In genomic region chr11:87712188-87712587, GRCm38 (mm10) we compare ENCODE assay signal across 27 mouse cellular contexts. TPM values are rescaled to one million over a fixed set of nuclear protein-coding genes. Genes with fewer than 3 reads are reported as not detected.
DNase-seq lines count a peak whose midpoint lies in the region; ATAC-seq lines count a peak whose summit lies in the region.
"Had no signal": no experiment of that assay in that cellular context is flagged by ENCODE, and none has a peak within 500 bp of the region (broad histone marks: within the 10 kb centered on the region; RNA-seq: fewer than 3 reads in every experiment).

No protein-coding gene starts in this region.

- no peak overlapping the region for H3K4me2 ChIP-seq in liver, embryonic 13.5 days
- H3K4me2 ChIP-seq: embryonic facial prominence, embryonic 12.5 days; embryonic facial prominence, embryonic 15.5 days; heart, embryonic 13.5 days; hindbrain, embryonic 14.5 days had no signal

- H3K9me3 ChIP-seq in megakaryocyte, embryonic 14.5 days, result peaks cover 6% of the 10 kb centered on the region
- no peaks in the 10 kb centered on the region for H3K9me3 ChIP-seq in liver, embryonic 13.5 days (replicated peaks)
- no peaks in the 10 kb centered on the region for H3K9me3 ChIP-seq in heart, embryonic 10.5 days
- H3K9me3 ChIP-seq: embryonic facial prominence, embryonic 12.5 days; embryonic facial prominence, embryonic 15.5 days; heart, embryonic 13.5 days had no signal

- H3K9ac ChIP-seq in liver, embryonic 13.5 days, result peak overlapping the region; percentile 23; the same call in 1 of the 2 replicates
- H3K9ac ChIP-seq: embryonic facial prominence, embryonic 12.5 days; embryonic facial prominence, embryonic 15.5 days; forebrain, postnatal 0 days; heart, embryonic 13.5 days; hindbrain, embryonic 14.5 days had no signal

- no peak for DNase-seq in liver, embryonic 13.5 days
- DNase-seq in heart, embryonic 10.5 days (ENCODE audit: low spot score), result no peak
- DNase-seq in neural tube, embryonic 10.5 days (ENCODE audit: extremely low spot score, low spot score), result no peak
- DNase-seq: adrenal gland, adult 8-10 months; adrenal gland, postnatal 25 days; cerebellum, adult 11-12 months; cerebellum, adult 8-10 months; cerebellum, postnatal 10 days; cerebellum, postnatal 36 days; forebrain, postnatal 0 days; gastrocnemius, adult 2 months; gastrocnemius, postnatal 14 days; heart, adult 18-20 months; heart, postnatal 14 days; heart, postnatal 4 days had no signal

- H3K4me3 ChIP-seq in megakaryocyte, embryonic 14.5 days (replicated peaks), result peak overlapping the region; percentile 14
- no peak overlapping the region for H3K4me3 ChIP-seq in liver, embryonic 13.5 days (replicated peaks)
- no peak overlapping the region for H3K4me3 ChIP-seq in heart, embryonic 10.5 days
- H3K4me3 ChIP-seq: embryonic facial prominence, embryonic 12.5 days; embryonic facial prominence, embryonic 15.5 days; gastrocnemius, adult 2 months; heart, embryonic 13.5 days had no signal

- 15% methylated on average over 4 of the region's 4 CpGs for WGBS in liver, embryonic 13.5 days (ENCODE audit: insufficient replicate concordance)
- WGBS in heart, embryonic 10.5 days, result 60% methylated on average over 4 of the region's 4 CpGs

- no peaks in the 10 kb centered on the region for H3K36me3 ChIP-seq in megakaryocyte, embryonic 14.5 days (replicated peaks; ENCODE audit: low read length)
- 0 out of 2 replicates have a peak, but pooled peaks cover 3% of the 10 kb centered on the region for H3K36me3 ChIP-seq in liver, embryonic 13.5 days
- H3K36me3 ChIP-seq in heart, embryonic 10.5 days, result no peaks in the 10 kb centered on the region
- H3K36me3 ChIP-seq: embryonic facial prominence, embryonic 12.5 days; embryonic facial prominence, embryonic 15.5 days; heart, embryonic 13.5 days had no signal

- no peaks in the 10 kb centered on the region for H3K27me3 ChIP-seq in megakaryocyte, embryonic 14.5 days (replicated peaks)
- no peaks in the 10 kb centered on the region for H3K27me3 ChIP-seq in liver, embryonic 13.5 days
- H3K27me3 ChIP-seq in heart, embryonic 10.5 days (ENCODE audit: insufficient read depth, poor library complexity, severe bottlenecking), result peaks cover 45% of the 10 kb centered on the region
- H3K27me3 ChIP-seq: embryonic facial prominence, embryonic 12.5 days; embryonic facial prominence, embryonic 15.5 days had no signal

- ATAC-seq in megakaryocyte, adult 5-6 weeks (ENCODE audit: poor library complexity, severe bottlenecking), result no peak
- peak; percentile 51 for ATAC-seq in liver, embryonic 13.5 days (ENCODE audit: low read depth)
- ATAC-seq in megakaryocyte-erythroid progenitor cell, adult 5-6 weeks (replicated peaks; ENCODE audit: low FRiP score, low TSS enrichment, poor library complexity, severe bottlenecking), result peak; percentile 32; the same call in 1 of the 2 replicates
- ATAC-seq: activated CD4-positive, CD25-positive, alpha-beta regulatory T cell, adult 4 months; CD4-positive, CD25-positive, alpha-beta regulatory T cell, adult 4 months; forebrain, embryonic 14.5 days; forebrain, postnatal 0 days; hindbrain, postnatal 0 days had no signal

- peaks cover 78% of the 10 kb centered on the region for H3K4me1 ChIP-seq in megakaryocyte, embryonic 14.5 days
- H3K4me1 ChIP-seq in liver, embryonic 13.5 days (replicated peaks), result peaks cover 83% of the 10 kb centered on the region
- peaks cover 21% of the 10 kb centered on the region for H3K4me1 ChIP-seq in heart, embryonic 10.5 days

- H3K27ac ChIP-seq in liver, embryonic 13.5 days, result peak overlapping the region; percentile 35; the same call in 1 of the 2 replicates
- H3K27ac ChIP-seq in heart, embryonic 10.5 days, result no peak overlapping the region
- H3K27ac ChIP-seq: embryonic facial prominence, embryonic 12.5 days; embryonic facial prominence, embryonic 15.5 days; gastrocnemius, adult 2 months; heart, embryonic 13.5 days; hindbrain, embryonic 14.5 days; hindbrain, postnatal 0 days had no signal

RNA-seq across cellular contexts. Expression of gene Supt4a, which starts 25.2 kb away (rescaled TPM):
- 5.6 and 15.5 TPM in 2 replicates for polyA plus RNA-seq in megakaryocyte, embryonic 14.5 days (2012; ENCODE audit: insufficient read depth, low replicate concordance)
- total RNA-seq in megakaryocyte, adult 5-6 weeks (2015), result 200 and 205 TPM in 2 replicates
- 58.9 and 59.0 TPM in 2 replicates for total RNA-seq in megakaryocyte, adult 5-6 weeks (2017)
- polyA plus RNA-seq in liver, embryonic 13.5 days (2015; fragmentation: Nextera tagmentation; extraction: Ambion mirVana), result 219 and 233 TPM in 2 replicates
- 146 and 192 TPM in 2 replicates for total RNA-seq in megakaryocyte-erythroid progenitor cell, adult 5-6 weeks (2014; fragmentation: Nextera tagmentation)
- total RNA-seq in megakaryocyte-erythroid progenitor cell, adult 5-6 weeks (2017), result 55.2 and 75.2 TPM in 2 replicates
- 122 and 151 TPM in 2 replicates for polyA plus RNA-seq in heart, embryonic 10.5 days (2016; fragmentation: Nextera tagmentation; extraction: Ambion mirVana)

RNA-seq across cellular contexts. Expression of gene Tspoap1, which starts 48.2 kb away (rescaled TPM):
- 12.9 and 13.9 TPM in 2 replicates for polyA plus RNA-seq in megakaryocyte, embryonic 14.5 days (2012; ENCODE audit: insufficient read depth, low replicate concordance)
- 5.4 and 8.0 TPM in 2 replicates for total RNA-seq in megakaryocyte, adult 5-6 weeks (2015)
- 6.1 and 8.6 TPM in 2 replicates for total RNA-seq in megakaryocyte, adult 5-6 weeks (2017)
- 2.7 and 3.1 TPM in 2 replicates for polyA plus RNA-seq in liver, embryonic 13.5 days (2015; fragmentation: Nextera tagmentation; extraction: Ambion mirVana)
- 5.5 and 20.3 TPM in 2 replicates for total RNA-seq in megakaryocyte-erythroid progenitor cell, adult 5-6 weeks (2014; fragmentation: Nextera tagmentation)
- 3.5 and 5.4 TPM in 2 replicates for total RNA-seq in megakaryocyte-erythroid progenitor cell, adult 5-6 weeks (2017)
- polyA plus RNA-seq in heart, embryonic 10.5 days (2016; fragmentation: Nextera tagmentation; extraction: Ambion mirVana), result 0.95 and 1.5 TPM in 2 replicates
- total RNA-seq: gastrocnemius, adult 2 months had no signal
- polyA plus RNA-seq: C2C12 had no signal

RNA-seq across cellular contexts. Expression of gene Rnf43, which starts 49.7 kb away (rescaled TPM):
- polyA plus RNA-seq in megakaryocyte, embryonic 14.5 days (2012; ENCODE audit: insufficient read depth, low replicate concordance), result 1.0 and 2.7 TPM in 2 replicates
- total RNA-seq in megakaryocyte, adult 5-6 weeks (2015), result 3.3 and 4.0 TPM in 2 replicates
- 3.4 and 8.6 TPM in 2 replicates for total RNA-seq in megakaryocyte, adult 5-6 weeks (2017)
- polyA plus RNA-seq in liver, embryonic 13.5 days (2015; fragmentation: Nextera tagmentation; extraction: Ambion mirVana), result 3.8 and 5.5 TPM in 2 replicates
- 4.2 and 7.0 TPM in 2 replicates for total RNA-seq in megakaryocyte-erythroid progenitor cell, adult 5-6 weeks (2014; fragmentation: Nextera tagmentation)
- total RNA-seq in megakaryocyte-erythroid progenitor cell, adult 5-6 weeks (2017), result 1.4 and 3.1 TPM in 2 replicates
- 0.94 and 2.3 TPM in 2 replicates for polyA plus RNA-seq in heart, embryonic 10.5 days (2016; fragmentation: Nextera tagmentation; extraction: Ambion mirVana)
- polyA plus RNA-seq: C2C12 had no signal
